Mouse (Mus musculus) heart, adult 2 months (tissue): ENCODE measurements around the gene Foxf1. TPM values are rescaled to one million over a fixed set of nuclear protein-coding genes. Genes with fewer than 3 reads are reported as not detected.

Experiments
- DNase-seq, 2 experiments: peaks; one replicate each; pipeline ENCODE4 v3.0.0; 2021
- H3K27ac ChIP-seq: fragments of 200-600 bp; 2 replicates; pipeline ENCODE4 v1.8.1; 2022
- H3K27me3 ChIP-seq: fragments of 200-500 bp; 2 replicates; pipeline ENCODE4 v1.6.1; 2012; ENCODE audit warnings: mild to moderate bottlenecking, low read length, inconsistent platforms, mixed read lengths; ENCODE audit not compliant: control insufficient read depth, insufficient read depth
- H3K36me3 ChIP-seq: fragments of 200-500 bp; 2 replicates; pipeline ENCODE4 v1.6.1; 2012; ENCODE audit warnings: low read length, inconsistent platforms; ENCODE audit not compliant: control insufficient read depth, insufficient read depth
- H3K4me1 ChIP-seq: fragments of 200-500 bp; 2 replicates; pipeline ENCODE4 v1.6.1; 2011; ENCODE audit warnings: low read length; ENCODE audit not compliant: control insufficient read depth, insufficient read depth
- H3K4me3 ChIP-seq: fragments of 200-600 bp; 2 replicates; pipeline ENCODE4 v1.8.1; 2022
- H3K79me2 ChIP-seq: fragments of 200-500 bp; replicated peaks from 2 replicates; pipeline ENCODE4 v1.6.1; 2012; ENCODE audit warnings: mild to moderate bottlenecking, inconsistent platforms, low read length, moderate library complexity, mixed read lengths; ENCODE audit not compliant: control insufficient read depth, insufficient read depth
- H3K9ac ChIP-seq: fragments of 200-500 bp; 2 replicates; pipeline ENCODE4 v1.6.1; 2012; ENCODE audit warnings: low read depth, mild to moderate bottlenecking, control low read depth, inconsistent platforms, low read length, mixed read lengths
- CTCF ChIP-seq: fragments of 200-600 bp; IDR thresholded peaks from 2 replicates; pipeline ENCODE4 v1.8.1; 2022; ENCODE audit warnings: antibody characterized with exemption, mild to moderate bottlenecking, moderate library complexity
- EP300 ChIP-seq: fragments of 200-500 bp; IDR thresholded peaks from 2 replicates; pipeline ENCODE4 v1.6.1; 2011; ENCODE audit warnings: low read depth, low read length, control low read depth; ENCODE audit not compliant: insufficient read depth
- POLR2A ChIP-seq: fragments of 200-500 bp; IDR thresholded peaks from 2 replicates; pipeline ENCODE4 v1.6.1; 2011; ENCODE audit warnings: mild to moderate bottlenecking, low read depth, low read length, control low read depth; ENCODE audit not compliant: insufficient read depth
- WGBS: fragments of 180-500 bp; shearing (Covaris S2); methylation state at CpG from one replicate; pipeline ENCODE4 v1.1.7; 2018; 5-methylcytosine and 5-hydroxymethylcytosine counted together
- intact Hi-C: fragments of 180-260 bp; cut with DNase I; formaldehyde crosslinking; loops from one replicate; pipeline ENCODE4 v1.15.1; 2025
- polyA plus RNA-seq: library from polyadenylated mRNA; depleted of rRNA; stranded (reverse); fragments of >200 nt; gene quantifications from 2 replicates; pipeline ENCODE4 v1.2.3, GENCODE M21; 2012
- total RNA-seq, 2 experiments: library from RNA; stranded (reverse); gene quantifications; 2 replicates each; pipeline ENCODE4 v1.2.3; 2021

The Foxf1 gene
- total and polyA plus RNA-seq, 3 experiments, result 0.13 to 1.2 (median 0.43) TPM

GRCm38 (mm10) chr8:121115136-121115535 is 30.9 kb downstream of the Foxf1 start:
- Histone ChIP-seq H3K4me1 (no peaks in the 10 kb centered on the region; the same call in 1 of the 2 replicates), H3K27me3 (peaks cover 20% of the 10 kb centered on the region), H3K36me3 (no peaks in the 10 kb centered on the region), H3K79me2 (no peaks in the 10 kb centered on the region), H3K9ac (no peak overlapping the region), H3K27ac (no peak overlapping the region), H3K4me3 (no peak overlapping the region)
- DNase-seq, result no peak
- 14% methylated on average over 25 of the region's 25 CpGs for WGBS
- intact Hi-C loops, result no loop called here
- TF ChIP-seq POLR2A, result no peak
- no peak for TF ChIP-seq CTCF
- TF ChIP-seq EP300, result no peak

- Histone ChIP-seq H3K27ac (peak within 1 kb of the TSS; percentile 83), H3K4me1 (no peaks in the 10 kb centered on the region; the same call in 1 of the 2 replicates), H3K4me3 (peak within 1 kb of the TSS; percentile 77), H3K79me2 (no peaks in the 10 kb centered on the region), H3K36me3 (no peaks in the 10 kb centered on the region), H3K27me3 (peaks cover 20% of the 10 kb centered on the region), H3K9ac (peak within 1 kb of the TSS; percentile 83)
- peak; percentile 85 to 91 for DNase-seq
- intact Hi-C loops, result no loop called here
- TF ChIP-seq CTCF (peak; percentile 32; the same call in 1 of the 2 replicates), EP300 (no peak), POLR2A (peak; percentile 81)
- under 1% methylated on average over 25 of the region's 25 CpGs for whole genome bisulfite sequencing
Observed at GRCm38 (mm10) chr8:121115948-121116347, 31.8 kb downstream of the Foxf1 start, which contains the start of gene Foxc2. Foxc2 (plus strand) TSS chr8:121116171.

- Histone ChIP-seq H3K4me3 (peak overlapping the region; percentile 77), H3K27me3 (peaks cover 20% of the 10 kb centered on the region), H3K27ac (peak overlapping the region; percentile 83), H3K36me3 (no peaks in the 10 kb centered on the region), H3K79me2 (no peaks in the 10 kb centered on the region), H3K9ac (peak overlapping the region; percentile 83), H3K4me1 (no peaks in the 10 kb centered on the region; the same call in 1 of the 2 replicates)
- intact Hi-C loops, result no loop called here
- no peak for TF ChIP-seq CTCF
- TF ChIP-seq POLR2A, result no peak
- no peak for TF ChIP-seq EP300
- 3% methylated on average over 55 of the region's 55 CpGs for WGBS
- DNase-seq, result peak in 1 of 2 experiments; percentile 56
Observed at GRCm38 (mm10) chr8:121116591-121117185, 32.5 kb downstream of the Foxf1 start.

GRCm38 (mm10) chr8:121117186-121117651 is 33.0 kb downstream of the Foxf1 start:
- peak overlapping the region; percentile 83 for H3K9ac ChIP-seq
- no peaks in the 10 kb centered on the region for H3K79me2 ChIP-seq
- H3K4me3 ChIP-seq, result peak overlapping the region; percentile 77
- no peaks in the 10 kb centered on the region; the same call in 1 of the 2 replicates for H3K4me1 ChIP-seq
- peak overlapping the region; percentile 83 for H3K27ac ChIP-seq
- H3K27me3 ChIP-seq, result peaks cover 20% of the 10 kb centered on the region
- WGBS, result 1% methylated on average over 49 of the region's 62 CpGs
- TF ChIP-seq EP300 (no peak), CTCF (peak; percentile 29)
- H3K36me3 ChIP-seq, result no peaks in the 10 kb centered on the region
- DNase-seq, result peak in 1 of 2 experiments; percentile 55
- intact Hi-C loops, result no loop called here

GRCm38 (mm10) chr8:121117906-121118305 is 33.7 kb downstream of the Foxf1 start:
- no peak for DNase-seq

More at GRCm38 (mm10) chr8:121117906-121118305, 33.7 kb downstream of the Foxf1 start:
- 9% methylated on average over 28 of the region's 28 CpGs for WGBS
- Histone ChIP-seq H3K9ac (peak overlapping the region; percentile 83), H3K36me3 (no peaks in the 10 kb centered on the region), H3K27me3 (peaks cover 20% of the 10 kb centered on the region), H3K4me3 (peak overlapping the region; percentile 77), H3K79me2 (no peaks in the 10 kb centered on the region), H3K4me1 (no peaks in the 10 kb centered on the region; the same call in 1 of the 2 replicates), H3K27ac (peak overlapping the region; percentile 5; the same call in 1 of the 2 replicates)
- intact Hi-C loops, result no loop called here
- TF ChIP-seq POLR2A, result no peak
- TF ChIP-seq EP300, result no peak
- TF ChIP-seq CTCF, result no peak
